Mouse (Mus musculus) lung, postnatal 36 days (tissue): ENCODE measurements at regions not wholly inside any gene's neighbourhood (a gene's known extent, or its start where the extent isn't known, plus 50 kb on each side); places are given as distances from the start of the nearest gene placed in this dataset.
"Not testable (repeated sequence)": the region's sequence is repeated elsewhere in the genome, so short reads cannot be mapped to it uniquely, and the experiment has no call there.

Experiments
- DNase-seq: peaks from one replicate; pipeline ENCODE4 v3.0.0; 2022; ENCODE audit warnings: mixed read lengths

- peak; percentile 22 for DNase-seq
Measured at GRCm38 (mm10) chr3:106320061-106320460, 85.9 kb downstream of the Chil6 start.

DNA sequence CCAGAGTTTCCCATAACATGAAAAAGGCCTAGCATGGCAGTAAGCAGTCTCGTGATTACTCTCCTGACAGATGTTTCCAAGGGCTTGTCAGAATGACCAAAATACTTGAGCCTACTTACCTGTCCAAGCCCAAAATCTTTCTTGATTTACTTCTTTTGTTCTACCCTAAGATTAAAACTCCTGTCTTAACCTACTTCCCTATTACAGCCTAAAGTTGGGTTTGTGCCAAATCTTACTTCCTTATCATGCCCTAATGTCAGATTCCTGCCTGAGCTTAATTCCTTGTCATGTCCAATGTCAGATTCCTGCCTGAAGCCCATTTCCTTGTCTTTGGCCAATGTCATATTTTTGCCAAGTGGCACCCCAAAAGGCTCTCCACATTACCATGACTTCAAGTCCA, 89.0 kb downstream of the Chil6 start:
- DNase-seq: peak; percentile 10

DNA sequence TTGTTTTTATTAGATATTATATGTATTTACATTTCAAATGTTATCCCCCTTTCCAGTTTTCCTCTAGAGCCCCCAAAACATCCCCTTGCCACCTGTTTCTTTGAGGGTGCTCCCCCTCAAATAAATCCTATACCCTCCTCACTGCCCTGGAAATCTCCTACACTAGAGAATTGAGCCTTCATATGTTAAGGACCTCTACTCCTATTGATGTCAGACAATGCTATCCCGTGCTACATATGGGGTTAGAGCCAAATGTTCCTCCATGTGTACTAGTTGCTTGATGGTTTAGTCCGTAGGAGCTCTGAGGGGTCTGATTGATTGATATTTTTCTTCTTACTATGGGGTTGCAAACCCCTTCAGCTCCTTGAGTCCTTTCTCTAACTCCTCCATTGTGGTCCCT, 73.6 kb upstream of the Chil4 start:
- no peak for DNase-seq

DNA sequence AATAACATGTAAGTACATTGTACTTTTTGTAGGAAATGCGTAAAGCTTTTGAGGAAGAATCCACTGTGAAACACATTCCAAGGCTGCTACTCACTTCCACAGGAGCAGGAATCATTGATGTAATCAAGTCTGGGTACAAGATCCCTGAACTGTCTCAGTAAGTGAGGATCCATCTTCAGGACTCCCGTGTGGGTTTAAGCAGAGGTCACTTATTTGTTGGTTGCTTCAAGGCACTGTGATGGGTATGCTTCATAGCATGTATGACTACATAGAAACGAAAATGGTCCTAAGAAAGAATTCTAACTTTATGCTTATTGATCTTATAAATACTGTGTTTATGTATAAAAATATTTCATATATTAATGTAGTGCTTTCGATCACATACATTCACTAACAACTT, 72.6 kb upstream of the Chil4 start:
- DNase-seq: no peak

DNA sequence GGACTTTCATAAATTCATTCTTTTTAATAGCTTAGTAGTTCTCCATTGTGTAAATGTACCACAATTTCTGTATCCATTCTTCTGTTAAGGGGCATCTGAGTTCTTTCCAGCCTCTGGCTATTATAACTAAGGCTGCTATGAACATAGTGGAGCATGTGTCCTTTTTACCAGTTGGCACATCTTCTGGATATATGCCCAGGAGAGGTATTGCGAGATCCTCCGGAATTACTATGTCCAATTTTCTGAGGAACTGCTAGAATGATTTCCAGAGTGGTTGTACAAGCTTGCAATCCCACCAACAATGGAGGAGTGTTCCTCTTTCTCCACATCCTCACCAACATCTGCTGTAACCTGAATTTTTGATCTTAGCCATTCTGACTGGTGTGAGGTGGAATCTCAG, 59.3 kb upstream of the Chil4 start:
- DNase-seq: peak; percentile 17

- not testable (repeated sequence) for DNase-seq
Measured at GRCm38 (mm10) chr3:106275677-106276076, 56.4 kb upstream of the Chil4 start.
